9 mouse cellular contexts compared by ENCODE assay signal in the genomic region with DNA sequence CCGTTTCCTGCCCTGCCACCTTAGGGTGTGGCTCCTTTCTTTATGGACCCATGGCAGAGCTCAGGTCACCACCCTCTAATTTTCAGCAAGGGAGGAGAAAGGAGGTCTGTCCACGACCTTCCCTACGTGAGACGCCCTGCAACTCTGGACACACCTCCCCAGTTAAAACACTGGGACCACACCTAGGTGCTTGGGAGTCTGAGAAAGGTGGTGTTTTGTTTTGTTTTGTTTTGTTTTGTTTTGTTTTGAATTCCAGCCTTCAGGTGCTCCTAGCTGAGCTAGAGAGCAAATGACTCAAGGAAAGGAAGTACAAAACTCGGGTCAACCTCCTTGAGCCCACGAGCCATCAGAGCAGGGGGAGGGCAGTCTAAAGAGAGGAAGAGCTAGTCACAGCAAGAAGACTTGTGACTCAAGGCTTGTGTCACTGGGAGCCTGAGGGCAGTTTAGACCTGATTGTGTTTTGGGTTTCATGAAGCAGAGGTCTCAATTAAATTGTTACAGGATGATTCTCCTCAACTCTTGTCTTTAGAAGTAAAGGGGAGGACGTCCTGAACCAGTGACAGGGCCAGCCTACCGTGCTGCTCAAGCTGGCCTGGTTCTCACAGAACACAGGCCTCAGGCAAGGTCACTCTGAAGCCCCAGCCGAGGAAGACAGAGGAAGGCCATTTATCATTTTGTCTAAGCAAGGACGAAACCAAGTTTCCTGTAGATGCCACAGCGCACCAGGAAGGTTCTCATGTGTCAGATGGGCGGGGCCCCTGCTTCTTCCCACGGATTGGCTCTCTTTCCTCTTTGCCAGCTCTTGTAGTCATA. TPM values are rescaled to one million over a fixed set of nuclear protein-coding genes. Genes with fewer than 3 reads are reported as not detected.
DNase-seq lines count a peak whose midpoint lies in the region; ATAC-seq and TF ChIP-seq lines count a peak whose summit lies in the region.
"Had no signal": no experiment of that assay in that cellular context is flagged by ENCODE, and none has a peak within 500 bp of the region (broad histone marks: within the 10 kb centered on the region; RNA-seq: fewer than 3 reads in every experiment).

No protein-coding gene starts in this region.

- no peaks in the 10 kb centered on the region for H3K9me3 ChIP-seq in hindbrain, embryonic 12.5 days (replicated peaks)
- no peaks in the 10 kb centered on the region for H3K9me3 ChIP-seq in hindbrain, embryonic 13.5 days
- H3K9me3 ChIP-seq: liver, embryonic 15.5 days had no signal

- 42% methylated on average over 13 of the region's 13 CpGs for WGBS in hindbrain, embryonic 12.5 days
- 48% methylated on average over 13 of the region's 13 CpGs for WGBS in hindbrain, embryonic 13.5 days
- 45% methylated on average over 13 of the region's 13 CpGs for WGBS in kidney, adult 2 months

- no peak for TF ChIP-seq POLR2A in kidney, adult 2 months (IDR thresholded peaks at IDR 0.05; ENCODE audit: low read depth, low read length)

- H3K4me2 ChIP-seq in hindbrain, embryonic 12.5 days (replicated peaks) = peak overlapping the region; percentile 12; the same call in 1 of the 2 replicates
- H3K4me2 ChIP-seq in hindbrain, embryonic 13.5 days = no peak overlapping the region
- H3K4me2 ChIP-seq: liver, embryonic 15.5 days had no signal

- H3K36me3 ChIP-seq in hindbrain, embryonic 12.5 days = no peaks in the 10 kb centered on the region
- H3K36me3 ChIP-seq in hindbrain, embryonic 13.5 days = no peaks in the 10 kb centered on the region
- no peaks in the 10 kb centered on the region for H3K36me3 ChIP-seq in kidney, adult 2 months (ENCODE audit: control insufficient read depth, insufficient read depth, low read length)
- H3K36me3 ChIP-seq: liver, embryonic 15.5 days had no signal

- H3K27me3 ChIP-seq in hindbrain, embryonic 12.5 days = no peaks in the 10 kb centered on the region
- no peaks in the 10 kb centered on the region for H3K27me3 ChIP-seq in hindbrain, embryonic 13.5 days
- no peaks in the 10 kb centered on the region for H3K27me3 ChIP-seq in kidney, adult 2 months (replicated peaks; ENCODE audit: control insufficient read depth, insufficient read depth, low read length)

- H3K4me1 ChIP-seq in hindbrain, embryonic 12.5 days = peaks cover 18% of the 10 kb centered on the region
- H3K4me1 ChIP-seq in hindbrain, embryonic 13.5 days (replicated peaks) = peaks cover 20% of the 10 kb centered on the region
- H3K4me1 ChIP-seq in kidney, adult 2 months (ENCODE audit: control insufficient read depth, insufficient read depth, low read length) = peaks cover 31% of the 10 kb centered on the region

- peak; percentile 72 for DNase-seq in adrenal gland, postnatal 25 days
- DNase-seq in kidney, adult 2 months = peak; percentile 76
- peak; percentile 83 for DNase-seq in mesoderm, embryonic 11.5 days (ENCODE audit: low read depth, low spot score)
- DNase-seq in urinary bladder, adult 2 months (ENCODE audit: low spot score) = no peak
- DNase-seq in urinary bladder, postnatal 36 days (ENCODE audit: low spot score in 2 of 2) = no peak
- no peak for DNase-seq in layer of hippocampus, adult 18-20 months (ENCODE audit: low spot score in 2 of 2)

- TF ChIP-seq CTCF in kidney, adult 2 months (conservative IDR thresholded peaks at IDR 0.05; ENCODE audit: insufficient read depth, insufficient read length, low read depth, low read length) = no peak

- H3K27ac ChIP-seq in hindbrain, embryonic 12.5 days = no peak overlapping the region
- no peak overlapping the region for H3K27ac ChIP-seq in hindbrain, embryonic 13.5 days
- H3K27ac ChIP-seq in kidney, adult 2 months (ENCODE audit: insufficient read depth, low read depth, low read length) = peak overlapping the region; percentile 5; the same call in 1 of the 2 replicates
- H3K27ac ChIP-seq: liver, embryonic 15.5 days had no signal

- no peak overlapping the region for H3K4me3 ChIP-seq in hindbrain, embryonic 12.5 days
- H3K4me3 ChIP-seq in hindbrain, embryonic 13.5 days = no peak overlapping the region
- no peak overlapping the region for H3K4me3 ChIP-seq in kidney, adult 2 months (ENCODE audit: insufficient read depth, low read depth, low read length)
- H3K4me3 ChIP-seq: liver, embryonic 15.5 days had no signal

- ATAC-seq in hindbrain, embryonic 12.5 days (ENCODE audit: low FRiP score) = no peak
- no peak for ATAC-seq in hindbrain, embryonic 13.5 days (ENCODE audit: low FRiP score)

- no peak overlapping the region for H3K9ac ChIP-seq in hindbrain, embryonic 12.5 days
- H3K9ac ChIP-seq in hindbrain, embryonic 13.5 days = no peak overlapping the region
- H3K9ac ChIP-seq: liver, embryonic 15.5 days had no signal

RNA-seq across cellular contexts. Expression of gene Myo1e, which starts 50.3 kb away (rescaled TPM):
- 16.2 and 17.9 TPM in 2 replicates for polyA plus RNA-seq in hindbrain, embryonic 12.5 days (2016; fragmentation: Nextera tagmentation; extraction: Ambion mirVana)
- 8.3 and 9.2 TPM in 2 replicates for polyA plus RNA-seq in hindbrain, embryonic 13.5 days (2015; fragmentation: Nextera tagmentation; extraction: Ambion mirVana)
- 24.5 TPM in 2 replicates for total RNA-seq in adrenal gland, postnatal 25 days (2021)
- 13.1 and 14.5 TPM in 2 replicates for polyA plus RNA-seq in kidney, adult 2 months (2012; rRNA removed)
- polyA plus RNA-seq in urinary bladder, adult 2 months (2012; rRNA removed) = 14.0 and 16.0 TPM in 2 replicates
- 1 to 10 TPM; 9.0 to 9.6 TPM for total RNA-seq in layer of hippocampus, adult 18-20 months (2021)

Comparison
In these comparisons a context has a peak if more than half of its experiments do, and no peak if none do; other contexts are left out.
1. DNase-seq: peak in adrenal gland, postnatal 25 days (single experiment), kidney, adult 2 months (single experiment) and mesoderm, embryonic 11.5 days (single experiment); none in urinary bladder, adult 2 months (single experiment), urinary bladder, postnatal 36 days (0 of 2) and layer of hippocampus, adult 18-20 months (0 of 2).